ENCODE assay signal across 7 mouse cellular contexts in genomic region chr9:51007726-51008067, GRCm38 (mm10). TPM values are rescaled to one million over a fixed set of nuclear protein-coding genes. Genes with fewer than 3 reads are reported as not detected.
A peak's percentile ranks its signal among the peaks of the same experiment; 100 is the strongest.
DNase-seq lines count a peak whose midpoint lies in the region; ATAC-seq lines count a peak whose summit lies in the region.

No protein-coding gene starts in this region.

- H3K4me1 ChIP-seq in forebrain, embryonic 10.5 days: peaks cover 20% of the 10 kb centered on the region
- H3K4me1 ChIP-seq in limb, embryonic 13.5 days: peaks cover 11% of the 10 kb centered on the region
- peaks cover 6% of the 10 kb centered on the region; the same call in 1 of the 2 replicates for H3K4me1 ChIP-seq in stomach, embryonic 14.5 days (ENCODE audit: control insufficient read depth, insufficient read depth, low read length)

- no peaks in the 10 kb centered on the region for H3K9me3 ChIP-seq in forebrain, embryonic 10.5 days
- no peaks in the 10 kb centered on the region for H3K9me3 ChIP-seq in limb, embryonic 13.5 days
- H3K9me3 ChIP-seq in stomach, embryonic 14.5 days (ENCODE audit: control insufficient read depth, low read depth, low read length): no peaks in the 10 kb centered on the region

- DNase-seq in retina, postnatal 1 day: peak; percentile 2
- DNase-seq in retina, embryonic 14.5 days (ENCODE audit: low spot score): no peak
- no peak for DNase-seq in forebrain, embryonic 10.5 days (ENCODE audit: extremely low spot score, low spot score)
- DNase-seq in left cerebral cortex, adult 8-10 months (ENCODE audit: low spot score in 2 of 2): no peak
- DNase-seq in right cerebral cortex, adult 2 months (ENCODE audit: low spot score in 2 of 2): no peak

- peak overlapping the region; percentile 92 for H3K4me3 ChIP-seq in forebrain, embryonic 10.5 days
- H3K4me3 ChIP-seq in limb, embryonic 13.5 days: peak overlapping the region; percentile 88
- peak overlapping the region; percentile 87 for H3K4me3 ChIP-seq in stomach, embryonic 14.5 days (ENCODE audit: low read depth, low read length)

- H3K4me2 ChIP-seq in limb, embryonic 13.5 days (replicated peaks): peak overlapping the region; percentile 84
- peak overlapping the region; percentile 74 for H3K4me2 ChIP-seq in stomach, embryonic 14.5 days (replicated peaks; ENCODE audit: low read depth, low read length)

- WGBS in forebrain, embryonic 10.5 days: 15% methylated on average over 10 of the region's 10 CpGs
- WGBS in limb, embryonic 13.5 days: 10% methylated on average over 10 of the region's 10 CpGs
- 11% methylated on average over 10 of the region's 10 CpGs for WGBS in stomach, embryonic 14.5 days

- H3K27ac ChIP-seq in forebrain, embryonic 10.5 days: peak overlapping the region; percentile 94
- 0 out of 2 replicates have a peak overlapping the region, but pooled peaks have one; percentile 84 for H3K27ac ChIP-seq in limb, embryonic 13.5 days
- no peak overlapping the region for H3K27ac ChIP-seq in stomach, embryonic 14.5 days (ENCODE audit: low read length)

- H3K27me3 ChIP-seq in forebrain, embryonic 10.5 days (ENCODE audit: poor library complexity, severe bottlenecking): peaks cover 17% of the 10 kb centered on the region
- 0 out of 2 replicates have a peak, but pooled peaks cover 4% of the 10 kb centered on the region for H3K27me3 ChIP-seq in limb, embryonic 13.5 days
- H3K27me3 ChIP-seq in stomach, embryonic 14.5 days (ENCODE audit: control insufficient read depth, insufficient read depth, low read length): no peaks in the 10 kb centered on the region

- H3K36me3 ChIP-seq in forebrain, embryonic 10.5 days (replicated peaks): no peaks in the 10 kb centered on the region
- H3K36me3 ChIP-seq in limb, embryonic 13.5 days: no peaks in the 10 kb centered on the region
- no peaks in the 10 kb centered on the region for H3K36me3 ChIP-seq in stomach, embryonic 14.5 days (ENCODE audit: control insufficient read depth, insufficient read depth, low read length)

- no peak for ATAC-seq in limb, embryonic 13.5 days (ENCODE audit: low FRiP score, low read depth)
- no peak for ATAC-seq in stomach, embryonic 14.5 days (ENCODE audit: insufficient number of reproducible peaks, insufficient read depth, low FRiP score, low read depth)

- peak overlapping the region; percentile 90 for H3K9ac ChIP-seq in limb, embryonic 13.5 days
- 0 out of 2 replicates have a peak overlapping the region, but pooled peaks have one; percentile 83 for H3K9ac ChIP-seq in stomach, embryonic 14.5 days (replicated peaks; ENCODE audit: low read depth, low read length)

RNA-seq across cellular contexts. Expression of gene Sik2, which starts 1.2 kb away (rescaled TPM):
- 18.2 and 19.2 TPM in 2 replicates for polyA plus RNA-seq in forebrain, embryonic 10.5 days (2016; fragmentation: Nextera tagmentation; extraction: Ambion mirVana)
- 15.1 and 17.9 TPM in 2 replicates for polyA plus RNA-seq in limb, embryonic 13.5 days (2015; fragmentation: Nextera tagmentation; extraction: Ambion mirVana)
- 24.2 and 27.2 TPM in 2 replicates for polyA plus RNA-seq in stomach, embryonic 14.5 days (2014; fragmentation: Nextera tagmentation; extraction: Ambion mirVana)
- total RNA-seq in left cerebral cortex, adult 8-10 months (2022): 10 to 100 TPM; 41.2 to 49.3 (median 43.6) TPM

RNA-seq across cellular contexts. Expression of gene Btg4, which starts 53.0 kb away (rescaled TPM):
- not detected in 2 replicates for polyA plus RNA-seq in forebrain, embryonic 10.5 days (2016; fragmentation: Nextera tagmentation; extraction: Ambion mirVana)
- polyA plus RNA-seq in limb, embryonic 13.5 days (2015; fragmentation: Nextera tagmentation; extraction: Ambion mirVana): not detected in 2 replicates
- polyA plus RNA-seq in stomach, embryonic 14.5 days (2014; fragmentation: Nextera tagmentation; extraction: Ambion mirVana): not detected in 2 replicates
- not detected for total RNA-seq in left cerebral cortex, adult 8-10 months (2022)
